Mouse (Mus musculus): ENCODE data around the gene Abca12.

GRCm38 (mm10) chr1:71342861-71343554 lies 71.7 kb downstream of the Abca12 start:
- no peak for TF ChIP-seq CTCF (conservative IDR thresholded peaks at IDR 0.05 in 1 of 2, IDR thresholded peaks at IDR 0.05 in 1 of 2; ENCODE audit: low read depth in 2 of 2, low read length in 2 of 2)
- TF ChIP-seq POLR2A (IDR thresholded peaks at IDR 0.05; ENCODE audit: low read depth, low read length) = no peak
- TF ChIP-seq TBP (conservative IDR thresholded peaks at IDR 0.05; ENCODE audit: low read depth, low read length) = no peak
- TF ChIP-seq NRF1 (IDR thresholded peaks at IDR 0.05; ENCODE audit: low read depth, low read length) = no peak
- no peak for TF ChIP-seq JUN (IDR thresholded peaks at IDR 0.05; ENCODE audit: insufficient read depth, low read depth, low read length)
- TF ChIP-seq USF1 (IDR thresholded peaks at IDR 0.05; ENCODE audit: low read depth, low read length) = no peak
- TF ChIP-seq MAFK (IDR thresholded peaks at IDR 0.05; ENCODE audit: insufficient replicate concordance, low read length) = no peak
- TF ChIP-seq EP300 (IDR thresholded peaks at IDR 0.05; ENCODE audit: low read length) = no peak
- no peak for TF ChIP-seq MYC (IDR thresholded peaks at IDR 0.05; ENCODE audit: low read depth, low read length)

Data from CH12.LX (cell line).